Mouse (Mus musculus): ENCODE results near the gene Olfr1318.

DNA sequence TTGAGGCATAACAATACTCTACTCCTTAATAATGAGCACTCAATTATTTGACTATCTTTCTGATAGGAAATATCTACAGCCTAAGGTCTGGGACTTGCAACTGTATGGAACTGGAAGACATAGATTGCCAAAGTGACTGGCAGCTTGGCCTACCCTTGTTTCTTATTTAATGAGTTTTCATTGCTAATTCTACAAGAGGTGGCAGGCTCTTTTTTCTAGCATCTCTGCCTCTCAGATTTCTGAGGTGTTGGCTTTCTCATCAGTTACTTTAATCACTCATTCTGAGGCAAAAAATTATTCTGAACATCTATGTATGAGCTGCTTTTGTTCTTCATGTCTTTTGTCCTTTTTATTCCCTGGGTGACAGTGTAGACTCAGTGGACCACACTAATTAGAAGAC, at the start of gene Olfr1318:
- TF ChIP-seq EP300 (IDR thresholded peaks at IDR 0.05; ENCODE audit: insufficient read depth, low read depth, low read length) (no peak), CTCF (IDR thresholded peaks at IDR 0.05; ENCODE audit: low read depth, low read length) (no peak), POLR2A (IDR thresholded peaks at IDR 0.05; ENCODE audit: insufficient read depth, low read length) (no peak)
